Mouse (Mus musculus): ENCODE results near the gene Tacc2. TPM values are rescaled to one million over a fixed set of nuclear protein-coding genes. Genes with fewer than 3 reads are reported as not detected.

Gene Tacc2
- polyA plus RNA-seq, 1 experiment: not detected

DNA sequence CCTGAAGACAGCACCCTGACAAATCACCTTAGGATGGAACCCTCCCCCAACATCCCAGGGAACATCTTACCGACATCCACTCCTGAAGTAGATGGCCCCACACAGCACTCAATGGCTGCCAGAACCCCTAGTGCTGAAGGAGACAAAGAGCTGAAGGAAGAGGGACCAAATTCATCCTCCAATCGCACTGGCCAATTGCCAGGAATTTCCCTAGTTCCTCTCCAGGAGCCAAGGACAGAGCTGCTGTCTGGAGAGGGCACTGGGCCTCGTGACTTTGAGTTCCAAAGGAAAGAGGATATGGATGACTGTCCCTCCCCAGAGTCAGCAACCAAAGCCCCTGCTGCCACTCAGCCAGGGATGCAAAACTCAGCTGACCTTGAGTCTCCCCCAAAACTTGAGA, 44.7 kb downstream of the Tacc2 start:
- no peak for TF ChIP-seq POLR2A (IDR thresholded peaks at IDR 0.05; ENCODE audit: insufficient read depth, low read depth, low read length)
- Histone ChIP-seq H3K4me3 (ENCODE audit: insufficient read depth, low read depth, low read length) (no peak overlapping the region), H3K4me1 (ENCODE audit: control insufficient read depth, insufficient read depth, low read length) (no peaks in the 10 kb centered on the region), H3K27ac (ENCODE audit: insufficient read depth, low read depth, low read length) (no peak overlapping the region)
- WGBS: 79% methylated on average over 3 of the region's 3 CpGs

DNA sequence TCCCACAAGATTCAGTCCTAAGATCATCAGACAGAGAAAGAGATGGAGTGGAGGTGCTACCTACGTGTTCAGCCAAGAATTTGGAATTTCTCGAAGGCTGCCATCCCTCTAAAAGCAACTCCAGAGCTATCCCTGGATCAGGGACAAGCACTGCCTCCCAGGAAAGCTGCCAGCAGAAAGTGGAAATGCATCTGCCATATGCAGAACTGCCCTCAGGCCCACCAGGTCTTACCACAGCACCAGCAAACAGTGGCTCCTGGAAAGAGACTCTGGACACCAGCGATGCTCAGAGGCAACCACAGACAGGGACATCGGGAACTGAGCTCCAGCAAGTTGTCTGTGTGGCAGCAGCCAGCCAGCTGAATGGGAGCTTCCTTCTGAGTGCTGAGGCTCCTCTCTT, 45.1 kb downstream of the Tacc2 start:
- 85% methylated on average over 4 of the region's 4 CpGs for WGBS
- H3K27ac ChIP-seq (ENCODE audit: insufficient read depth, low read depth, low read length): no peak overlapping the region
- H3K4me1 ChIP-seq (ENCODE audit: control insufficient read depth, insufficient read depth, low read length): no peaks in the 10 kb centered on the region
- no peak for TF ChIP-seq POLR2A (IDR thresholded peaks at IDR 0.05; ENCODE audit: insufficient read depth, low read depth, low read length)
- TF ChIP-seq CTCF (IDR thresholded peaks at IDR 0.05; ENCODE audit: insufficient read depth, low read depth, low read length): no peak
- H3K4me3 ChIP-seq (ENCODE audit: insufficient read depth, low read depth, low read length): no peak overlapping the region

DNA sequence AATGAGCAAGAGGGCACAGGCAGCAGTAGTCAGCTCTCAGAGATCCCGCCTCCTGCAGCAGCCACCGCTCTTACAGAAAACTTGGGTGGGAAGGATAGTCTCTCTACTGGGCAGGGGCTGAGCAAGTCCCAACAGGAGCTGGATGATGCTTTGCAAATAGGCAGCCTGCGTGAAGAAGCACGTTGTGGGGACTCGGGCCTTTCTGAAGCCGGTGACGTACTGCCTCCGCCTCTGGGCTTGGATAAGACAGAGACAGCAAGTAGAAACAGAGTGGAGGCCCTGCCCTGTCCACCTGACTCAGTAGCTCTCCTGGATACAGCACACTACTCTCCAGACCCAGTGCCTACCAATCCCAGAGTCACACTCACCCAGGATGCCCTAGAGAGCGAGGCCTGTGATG, 47.1 kb downstream of the Tacc2 start:
- no peak overlapping the region for H3K27ac ChIP-seq (ENCODE audit: insufficient read depth, low read depth, low read length)
- 97% methylated on average over 9 of the region's 9 CpGs for whole genome bisulfite sequencing
- peaks cover 2% of the 10 kb centered on the region for H3K4me1 ChIP-seq (ENCODE audit: control insufficient read depth, insufficient read depth, low read length)
- TF ChIP-seq POLR2A (IDR thresholded peaks at IDR 0.05; ENCODE audit: insufficient read depth, low read depth, low read length): no peak
- no peak for TF ChIP-seq CTCF (IDR thresholded peaks at IDR 0.05; ENCODE audit: insufficient read depth, low read depth, low read length)
- no peak overlapping the region for H3K4me3 ChIP-seq (ENCODE audit: insufficient read depth, low read depth, low read length)

DNA sequence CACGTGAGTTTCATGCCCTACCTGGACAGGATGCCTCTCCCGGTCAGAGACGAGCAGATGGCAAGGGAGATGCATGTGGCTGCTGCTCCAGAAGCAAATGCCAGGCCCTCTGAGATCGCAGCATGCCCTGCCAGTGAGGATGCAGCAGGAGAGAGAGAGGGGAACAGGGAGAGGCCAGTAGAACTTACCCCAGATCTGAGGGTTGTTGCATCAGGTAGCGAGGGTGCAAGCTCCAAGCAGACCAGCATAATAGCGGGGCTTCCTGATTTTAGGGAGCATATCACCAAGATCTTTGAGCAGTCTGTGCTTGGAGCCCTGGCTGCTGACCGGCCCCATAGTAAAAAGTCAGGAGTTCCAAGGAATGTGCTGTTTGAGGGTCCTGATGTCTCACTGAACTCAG, 48.1 kb downstream of the Tacc2 start:
- WGBS: 96% methylated on average over 7 of the region's 7 CpGs
- H3K4me1 ChIP-seq (ENCODE audit: control insufficient read depth, insufficient read depth, low read length): peaks cover 4% of the 10 kb centered on the region
- no peak overlapping the region for H3K27ac ChIP-seq (ENCODE audit: insufficient read depth, low read depth, low read length)
- no peak overlapping the region for H3K4me3 ChIP-seq (ENCODE audit: insufficient read depth, low read depth, low read length)
- TF ChIP-seq CTCF (IDR thresholded peaks at IDR 0.05; ENCODE audit: insufficient read depth, low read depth, low read length) (no peak), POLR2A (IDR thresholded peaks at IDR 0.05; ENCODE audit: insufficient read depth, low read depth, low read length) (no peak)

DNA sequence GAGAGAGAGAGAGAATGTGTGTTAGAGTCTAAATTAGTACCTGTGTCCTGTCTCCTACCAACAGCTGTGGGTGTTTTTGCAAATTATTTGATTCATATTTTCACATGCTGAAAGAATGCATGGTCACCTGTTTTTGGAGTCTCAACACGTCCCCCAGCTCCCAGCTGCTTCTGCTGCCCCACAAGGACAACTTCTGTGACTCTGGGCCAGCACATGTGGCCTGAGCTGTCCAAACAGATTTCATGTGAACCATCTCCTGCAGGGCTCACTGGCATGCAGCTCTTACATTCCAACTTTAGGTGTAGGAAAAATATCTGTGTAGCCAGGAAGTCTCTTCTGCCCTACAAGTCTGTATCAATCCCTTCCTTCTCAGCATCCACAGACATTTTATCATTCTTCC, 51.4 kb downstream of the Tacc2 start:
- WGBS: 46% methylated on average over 1 of the region's 1 CpGs
- Histone ChIP-seq H3K4me3 (ENCODE audit: insufficient read depth, low read depth, low read length) (no peak overlapping the region), H3K27ac (ENCODE audit: insufficient read depth, low read depth, low read length) (no peak overlapping the region), H3K4me1 (ENCODE audit: control insufficient read depth, insufficient read depth, low read length) (peaks cover 12% of the 10 kb centered on the region)
- no peak for TF ChIP-seq POLR2A (IDR thresholded peaks at IDR 0.05; ENCODE audit: insufficient read depth, low read depth, low read length)
- no peak for TF ChIP-seq CTCF (IDR thresholded peaks at IDR 0.05; ENCODE audit: insufficient read depth, low read depth, low read length)

DNA sequence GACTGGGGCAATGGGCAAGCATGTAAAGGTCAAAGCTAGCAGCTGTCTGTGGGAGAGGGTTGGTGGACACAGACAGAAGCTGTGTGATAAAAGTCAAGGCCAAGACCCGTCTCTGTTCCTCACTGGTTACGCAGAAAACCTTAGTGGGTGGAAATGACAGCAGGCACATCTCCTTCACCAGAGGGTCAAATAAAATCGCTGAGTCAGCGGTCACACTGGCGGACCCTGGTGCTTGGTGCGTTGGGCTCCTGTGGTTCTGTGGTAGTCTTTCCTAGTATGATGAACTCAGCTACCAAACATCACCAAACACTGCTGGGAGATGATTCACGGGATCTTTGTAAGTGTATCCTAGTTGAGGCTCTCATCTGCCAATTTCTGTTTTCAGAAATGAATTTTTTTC, 52.8 kb downstream of the Tacc2 start:
- Histone ChIP-seq H3K4me1 (ENCODE audit: control insufficient read depth, insufficient read depth, low read length) (peaks cover 12% of the 10 kb centered on the region), H3K27ac (ENCODE audit: insufficient read depth, low read depth, low read length) (no peak overlapping the region), H3K4me3 (ENCODE audit: insufficient read depth, low read depth, low read length) (no peak overlapping the region)
- TF ChIP-seq POLR2A (IDR thresholded peaks at IDR 0.05; ENCODE audit: insufficient read depth, low read depth, low read length): no peak
- no peak for TF ChIP-seq CTCF (IDR thresholded peaks at IDR 0.05; ENCODE audit: insufficient read depth, low read depth, low read length)
- 93% methylated on average over 7 of the region's 7 CpGs for WGBS

DNA sequence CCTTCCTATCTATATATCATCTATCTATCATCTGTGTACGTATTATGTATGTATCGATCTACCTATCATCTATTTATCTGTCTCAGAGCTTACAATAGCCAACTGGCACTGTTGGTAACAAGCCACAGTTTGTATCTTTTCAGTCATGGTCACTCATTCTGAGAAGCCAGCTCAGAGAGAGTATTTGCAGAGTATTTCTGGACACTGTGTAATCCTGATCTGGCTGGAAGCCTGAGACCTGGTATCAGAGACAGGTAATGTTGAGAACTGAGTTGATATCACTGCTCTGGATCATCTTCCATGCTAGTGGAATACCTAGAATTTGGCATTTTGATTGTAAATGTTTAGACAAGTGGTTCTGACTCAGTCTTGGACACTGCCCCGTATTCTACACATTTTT, 53.7 kb downstream of the Tacc2 start:
- WGBS: 96% methylated on average over 3 of the region's 3 CpGs

DNA sequence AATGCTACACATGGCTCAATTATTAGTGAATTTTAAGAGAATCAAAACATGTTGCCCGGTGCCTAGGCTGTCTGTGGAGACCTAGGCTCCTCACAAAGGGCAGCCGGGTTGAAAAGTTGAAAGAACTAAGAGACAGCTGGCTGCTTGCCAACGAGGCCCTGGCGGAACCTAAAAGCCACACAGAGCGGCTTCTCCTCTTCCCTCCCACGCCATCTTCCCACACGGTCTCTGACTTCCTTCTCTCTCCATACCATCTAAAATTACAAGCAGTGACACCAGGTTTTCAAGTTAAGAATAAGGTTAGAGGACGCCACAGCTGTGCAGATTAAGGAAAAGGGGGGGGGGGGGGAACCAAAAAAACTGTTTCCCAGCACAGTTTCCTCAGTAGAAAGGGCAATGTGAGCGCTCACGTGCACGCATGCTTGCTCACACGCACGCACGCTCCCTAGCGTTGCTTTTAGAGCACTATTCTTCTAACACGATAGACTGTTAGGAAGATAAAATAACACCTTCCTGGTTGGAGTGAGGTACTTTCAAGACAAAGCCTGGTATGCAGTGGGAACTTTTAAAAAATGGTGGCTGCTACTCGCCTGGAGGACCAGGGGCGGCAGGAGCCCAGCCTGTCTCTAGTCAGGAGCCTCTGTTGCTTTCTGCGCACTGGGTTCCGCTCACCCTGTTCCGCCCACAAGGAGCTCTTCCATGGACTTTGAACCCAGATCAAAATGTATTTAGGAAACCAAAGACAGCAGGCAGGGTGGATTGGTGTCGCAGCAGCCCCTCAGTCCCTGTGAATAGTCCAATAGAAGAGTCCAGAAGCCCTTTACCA, 54.5 kb downstream of the Tacc2 start:
- Histone ChIP-seq H3K4me3 (ENCODE audit: insufficient read depth, low read depth, low read length) (no peak overlapping the region), H3K27ac (ENCODE audit: insufficient read depth, low read depth, low read length) (no peak overlapping the region), H3K4me1 (ENCODE audit: control insufficient read depth, insufficient read depth, low read length) (peaks cover 12% of the 10 kb centered on the region)
- no peak for TF ChIP-seq CTCF (IDR thresholded peaks at IDR 0.05; ENCODE audit: insufficient read depth, low read depth, low read length)
- no peak for TF ChIP-seq POLR2A (IDR thresholded peaks at IDR 0.05; ENCODE audit: insufficient read depth, low read depth, low read length)
- 33% methylated on average over 22 of the region's 22 CpGs for WGBS

More for the DNA sequence above, 53.7 kb downstream of the Tacc2 start:
- Histone ChIP-seq H3K4me3 (ENCODE audit: insufficient read depth, low read depth, low read length) (no peak overlapping the region), H3K27ac (ENCODE audit: insufficient read depth, low read depth, low read length) (no peak overlapping the region), H3K4me1 (ENCODE audit: control insufficient read depth, insufficient read depth, low read length) (peaks cover 12% of the 10 kb centered on the region)
- TF ChIP-seq POLR2A (IDR thresholded peaks at IDR 0.05; ENCODE audit: insufficient read depth, low read depth, low read length): no peak
- no peak for TF ChIP-seq CTCF (IDR thresholded peaks at IDR 0.05; ENCODE audit: insufficient read depth, low read depth, low read length)

DNA sequence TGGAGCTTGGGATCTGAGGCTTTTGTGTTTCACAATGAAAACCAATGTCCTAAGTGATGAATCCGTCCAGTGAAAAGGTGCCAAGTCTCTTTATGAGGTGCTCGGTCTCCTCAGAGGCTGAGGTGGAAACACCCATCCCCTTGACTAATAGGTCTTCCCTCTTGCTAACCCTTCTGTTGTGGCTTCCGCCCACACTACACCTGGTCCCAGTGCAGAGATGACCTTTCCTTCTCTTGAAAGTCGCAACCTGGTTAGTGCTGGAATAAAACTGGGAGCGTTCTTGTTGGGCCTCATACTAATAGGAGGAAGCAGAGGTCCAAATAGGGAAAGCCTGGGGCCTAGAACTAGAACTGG, 55.1 kb downstream of the Tacc2 start:
- Histone ChIP-seq H3K27ac (ENCODE audit: insufficient read depth, low read depth, low read length) (no peak overlapping the region), H3K4me3 (ENCODE audit: insufficient read depth, low read depth, low read length) (no peak overlapping the region), H3K4me1 (ENCODE audit: control insufficient read depth, insufficient read depth, low read length) (peaks cover 12% of the 10 kb centered on the region)
- WGBS: 97% methylated on average over 5 of the region's 5 CpGs
- no peak for TF ChIP-seq CTCF (IDR thresholded peaks at IDR 0.05; ENCODE audit: insufficient read depth, low read depth, low read length)
- no peak for TF ChIP-seq POLR2A (IDR thresholded peaks at IDR 0.05; ENCODE audit: insufficient read depth, low read depth, low read length)
